Mouse (Mus musculus) macrophage (primary cell): Measurements from ENCODE around the gene Vps72. TPM values are rescaled to one million over a fixed set of nuclear protein-coding genes. Genes with fewer than 3 reads are reported as not detected.

Source experiments
- H3K27ac ChIP-seq: fragments of 350-480 bp; formaldehyde crosslinking; 2 replicates; pipeline ENCODE4 v1.9.0; 2021
- H3K36me3 ChIP-seq: fragments of 350-480 bp; formaldehyde crosslinking; 2 replicates; pipeline ENCODE4 v1.9.0; 2021; ENCODE audit errors: inconsistent target
- H3K4me3 ChIP-seq: fragments of 350-480 bp; formaldehyde crosslinking; 2 replicates; pipeline ENCODE4 v1.9.0; 2021; ENCODE audit errors: inconsistent target
- H3K79me2 ChIP-seq: fragments of 350-480 bp; formaldehyde crosslinking; 2 replicates; pipeline ENCODE4 v1.9.0; 2021; ENCODE audit errors: inconsistent target
- WGBS: methylation state at CpG from one replicate; pipeline ENCODE4 v1.1.7; 2026; ENCODE audit warnings: inconsistent platforms; ENCODE audit not compliant: missing documents; 5-methylcytosine and 5-hydroxymethylcytosine counted together
- polyA plus RNA-seq: library from polyadenylated mRNA; stranded (reverse); fragments of 250-400 nt; gene quantifications from 3 replicates; pipeline ENCODE4 v1.2.4, GENCODE M21; 2018; ENCODE audit warnings: inconsistent platforms

Gene Vps72
- polyA plus RNA-seq, 1 experiment from 2014 or later, result 54.7 TPM

DNA sequence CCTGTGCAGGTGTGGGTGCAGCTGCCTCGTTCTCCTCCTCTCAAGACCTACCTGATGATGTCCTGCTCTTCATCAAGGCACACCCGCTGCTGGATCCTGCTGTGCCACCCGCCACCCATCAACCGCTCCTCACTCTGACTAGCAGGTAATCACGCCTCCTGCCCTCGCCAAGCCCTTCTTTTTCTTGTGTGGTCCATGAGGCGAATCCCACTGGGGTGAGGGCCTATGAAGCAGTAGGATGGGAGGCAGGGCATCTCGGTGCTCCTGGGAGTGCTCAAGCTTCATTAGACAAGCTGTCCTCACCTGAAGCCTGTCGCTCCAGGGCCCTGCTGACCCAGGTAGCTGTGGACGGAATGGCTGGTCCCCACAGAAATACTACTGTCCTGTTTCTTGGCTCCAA is 59.2 kb downstream of the Vps72 start:
- H3K36me3 ChIP-seq, result no peaks in the 10 kb centered on the region

DNA sequence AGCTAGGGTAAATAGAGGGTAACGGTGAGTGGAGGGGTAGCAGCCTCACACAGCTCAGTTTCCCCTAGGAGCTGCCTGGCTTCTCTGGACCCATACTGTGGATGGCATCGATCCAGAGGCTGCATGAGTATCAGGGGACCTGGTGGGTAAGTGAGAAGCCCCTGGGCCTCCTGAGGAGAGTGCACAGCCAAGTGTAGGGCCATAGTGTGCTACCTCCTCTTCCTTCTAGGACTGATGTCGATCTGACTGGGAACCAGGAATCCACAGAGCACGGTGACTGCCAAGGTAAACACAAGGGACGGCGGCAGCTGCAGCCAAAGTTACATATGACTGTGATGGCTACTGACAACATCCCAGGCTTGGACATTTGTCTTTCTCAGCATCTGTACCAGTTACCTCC is 60.3 kb downstream of the Vps72 start:
- Histone ChIP-seq H3K27ac (no peak overlapping the region), H3K4me3 (no peak overlapping the region), H3K36me3 (no peaks in the 10 kb centered on the region), H3K79me2 (no peaks in the 10 kb centered on the region)
- 96% methylated on average over 6 of the region's 6 CpGs for WGBS

More for the DNA sequence above, 59.2 kb downstream of the Vps72 start:
- Histone ChIP-seq H3K4me3 (no peak overlapping the region), H3K27ac (no peak overlapping the region), H3K79me2 (no peaks in the 10 kb centered on the region)
- WGBS, result 97% methylated on average over 9 of the region's 10 CpGs

Other genes starting within 250 kb of the Vps72 start
- 61.3 to 218 TPM (median 156 TPM) in 3 replicates for gene Psmb4, start 224.1 kb upstream of the Vps72 start, polyA plus RNA-seq
- 12.8 to 25.0 TPM (median 14.3 TPM) in 3 replicates for gene Selenbp1, start 178.0 kb upstream of the Vps72 start, polyA plus RNA-seq
- gene Rfx5, start 156.9 kb upstream of the Vps72 start, polyA plus RNA-seq, result 5.6 to 8.0 TPM (median 7.2 TPM) in 3 replicates
- 39.8 to 61.5 TPM (median 51.3 TPM) in 3 replicates for gene Pi4kb, start 136.3 kb upstream of the Vps72 start, polyA plus RNA-seq
- gene Zfp687, start 95.6 kb upstream of the Vps72 start, polyA plus RNA-seq, result 8.3 to 8.9 TPM (median 8.9 TPM) in 3 replicates
- 102 to 143 TPM (median 138 TPM) in 3 replicates for gene Psmd4, start 68.4 kb upstream of the Vps72 start, polyA plus RNA-seq
- gene Pip5k1a, start 4.1 kb upstream of the Vps72 start, polyA plus RNA-seq, result 16.2 to 19.1 TPM (median 17.0 TPM) in 3 replicates
- gene Tmod4, start 13.5 kb downstream of the Vps72 start, polyA plus RNA-seq, result not detected in 3 replicates
- 24.9 to 62.9 TPM (median 34.6 TPM) in 3 replicates for gene Scnm1, start 23.0 kb downstream of the Vps72 start, polyA plus RNA-seq
- gene Lysmd1, start 23.1 kb downstream of the Vps72 start, polyA plus RNA-seq, result 3.6 to 5.0 TPM (median 5.0 TPM) in 3 replicates
- gene Tnfaip8l2, start 31.3 kb downstream of the Vps72 start, polyA plus RNA-seq, result 63.7 to 188 TPM (median 64.6 TPM) in 3 replicates
- gene Sema6c, start 49.4 kb downstream of the Vps72 start, polyA plus RNA-seq, result 0.09 to 0.48 TPM in 2 of 3 replicates, not detected in the other
- 13.5 to 15.9 TPM (median 13.5 TPM) in 3 replicates for gene Gabpb2, start 106.9 kb downstream of the Vps72 start, polyA plus RNA-seq
- gene Cdc42se1, start 117.7 kb downstream of the Vps72 start, polyA plus RNA-seq, result 76.1 to 100 TPM (median 91.6 TPM) in 3 replicates
- gene Mllt11, start 121.1 kb downstream of the Vps72 start, polyA plus RNA-seq, result 13.2 to 18.6 TPM (median 17.4 TPM) in 3 replicates
- 0.16 to 0.29 TPM in 2 of 3 replicates, not detected in the other for gene Gm128, start 130.6 kb downstream of the Vps72 start, polyA plus RNA-seq
- not detected in 3 replicates for gene Bnipl, start 140.2 kb downstream of the Vps72 start, polyA plus RNA-seq
- 99.7 to 130 TPM (median 126 TPM) in 3 replicates for gene Mindy1, start 170.3 kb downstream of the Vps72 start, polyA plus RNA-seq
- 16.7 to 27.9 TPM (median 19.2 TPM) in 3 replicates for gene Prune1, start 171.1 kb downstream of the Vps72 start, polyA plus RNA-seq
- 4.7 to 5.1 TPM (median 4.8 TPM) in 3 replicates for gene Anxa9, start 196.2 kb downstream of the Vps72 start, polyA plus RNA-seq
- 216 to 338 TPM (median 252 TPM) in 3 replicates for gene Cers2, start 203.8 kb downstream of the Vps72 start, polyA plus RNA-seq
- gene Setdb1, start 246.2 kb downstream of the Vps72 start, polyA plus RNA-seq, result 27.7 to 32.3 TPM (median 28.3 TPM) in 3 replicates